Mouse (Mus musculus): ENCODE results near the gene Pth2. TPM values are rescaled to one million over a fixed set of nuclear protein-coding genes. Genes with fewer than 3 reads are reported as not detected.

Pth2 gene
- total and polyA plus RNA-seq, 3 experiments: not detected

DNA sequence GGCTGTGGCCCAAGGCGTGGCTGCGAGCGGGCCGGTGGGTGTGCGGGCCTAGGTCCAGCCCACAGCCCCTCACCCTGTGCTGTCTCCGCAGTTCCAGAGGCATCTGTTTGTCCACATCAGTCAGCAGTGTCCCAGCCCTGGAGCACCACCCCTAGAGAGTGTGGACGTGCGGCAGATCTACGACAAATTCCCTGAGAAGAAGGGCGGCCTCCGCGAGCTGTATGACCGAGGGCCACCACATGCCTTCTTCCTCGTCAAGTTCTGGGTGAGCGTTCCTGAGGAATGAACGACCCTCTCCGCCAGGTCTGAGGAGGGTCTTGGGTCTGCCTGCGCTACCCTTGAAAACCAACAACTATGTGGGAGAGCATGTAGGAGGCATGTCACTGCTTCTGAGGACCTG, 47.8 kb downstream of the Pth2 start:
- Histone ChIP-seq H3K4me1 (ENCODE audit: control insufficient read depth in 1 of 2, insufficient read depth in 2 of 2, low read length in 2 of 2) (no peaks in the 10 kb centered on the region; a peak in 2 of 4 replicates), H3K36me3 (ENCODE audit: control insufficient read depth in 1 of 2, insufficient read depth in 2 of 2, low read length in 2 of 2) (0 out of 4 replicates have a peak, but pooled peaks cover 0 to 2% of the 10 kb centered on the region in 2 experiments), H3K9ac (ENCODE audit: control insufficient read depth, low read depth, low read length, poor library complexity, severe bottlenecking) (no peak overlapping the region), H3K9me3 (replicated peaks; ENCODE audit: insufficient read depth, low read length) (no peaks in the 10 kb centered on the region), H3K27me3 (ENCODE audit: control insufficient read depth in 1 of 2, insufficient read depth in 2 of 2, low read length in 2 of 2) (peaks cover 4 to 5% of the 10 kb centered on the region in 2 experiments), H3K27ac (ENCODE audit: control insufficient read depth, low read depth, low read length) (no peak overlapping the region), H3K4me3 (ENCODE audit: control insufficient read depth in 1 of 2, insufficient read depth in 1 of 2, low read depth in 2 of 2, low read length in 2 of 2) (no peak overlapping the region), H3K79me2 (ENCODE audit: control insufficient read depth, insufficient read depth, low read length, poor library complexity) (no peaks in the 10 kb centered on the region)
- no peak for TF ChIP-seq E2F4 (IDR thresholded peaks at IDR 0.05; ENCODE audit: borderline replicate concordance, low read depth, low read length)
- TF ChIP-seq RCOR1 (IDR thresholded peaks at IDR 0.05; ENCODE audit: low read depth, low read length): no peak
- no peak for TF ChIP-seq SIN3A (IDR thresholded peaks at IDR 0.05; ENCODE audit: low read length)
- no peak for TF ChIP-seq POLR2AphosphoS5 (IDR thresholded peaks at IDR 0.05; ENCODE audit: borderline replicate concordance, low read depth, low read length)
- TF ChIP-seq MAFK (IDR thresholded peaks at IDR 0.05; ENCODE audit: borderline replicate concordance, low read depth, low read length): no peak
- TF ChIP-seq CHD2 (IDR thresholded peaks at IDR 0.05; ENCODE audit: low read length): no peak
- no peak for TF ChIP-seq USF2 (IDR thresholded peaks at IDR 0.05; ENCODE audit: borderline replicate concordance in 1 of 2, insufficient read depth in 1 of 2, low read depth in 1 of 2, low read length in 2 of 2)
- TF ChIP-seq MAX (IDR thresholded peaks at IDR 0.05; ENCODE audit: low read length): no peak
- TF ChIP-seq TAL1 (IDR thresholded peaks at IDR 0.05; ENCODE audit: low read length): no peak
- TF ChIP-seq GABPA (IDR thresholded peaks at IDR 0.05; ENCODE audit: low read depth, low read length): no peak
- TF ChIP-seq TBP (IDR thresholded peaks at IDR 0.05; ENCODE audit: low read depth, low read length): no peak
- TF ChIP-seq ETS1 (IDR thresholded peaks at IDR 0.05; ENCODE audit: low read depth, low read length): no peak
- TF ChIP-seq SMC3 (IDR thresholded peaks at IDR 0.05; ENCODE audit: low read depth, low read length): no peak
- no peak for DNase-seq (ENCODE audit: low read depth, low spot score)

DNA sequence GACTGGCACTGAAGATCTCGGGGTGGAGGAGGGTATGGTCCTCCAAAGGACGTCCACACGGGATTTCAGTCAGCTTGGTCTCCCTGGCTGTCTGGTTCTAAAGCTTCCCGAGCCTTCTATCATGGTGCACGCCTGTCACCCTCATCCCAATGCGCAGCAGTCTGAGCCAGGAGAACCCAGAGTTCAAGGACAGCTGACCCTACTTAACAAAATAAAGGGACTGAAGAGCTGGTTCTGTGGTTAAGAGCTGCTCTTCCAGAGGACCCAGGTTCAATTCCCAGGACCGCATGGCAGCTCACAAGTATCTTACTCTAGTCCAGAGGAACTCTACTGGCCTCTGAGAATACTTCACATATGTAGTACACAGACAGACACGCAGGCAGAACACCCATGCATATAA, 48.3 kb downstream of the Pth2 start:
- TF ChIP-seq SMC3 (IDR thresholded peaks at IDR 0.05; ENCODE audit: low read depth, low read length): no peak
- no peak for TF ChIP-seq MAX (IDR thresholded peaks at IDR 0.05; ENCODE audit: low read length)
- TF ChIP-seq NRF1 (IDR thresholded peaks at IDR 0.05; ENCODE audit: insufficient read depth, low read depth, low read length, poor library complexity, severe bottlenecking): no peak
- no peak for TF ChIP-seq ZMIZ1 (IDR thresholded peaks at IDR 0.05; ENCODE audit: low read depth, low read length)
- no peak for TF ChIP-seq CHD2 (IDR thresholded peaks at IDR 0.05; ENCODE audit: low read length)
- no peak for TF ChIP-seq BHLHE40 (IDR thresholded peaks at IDR 0.05; ENCODE audit: borderline replicate concordance, low read depth, low read length)
- TF ChIP-seq SIN3A (IDR thresholded peaks at IDR 0.05; ENCODE audit: low read length): no peak
- no peak for TF ChIP-seq CHD1 (IDR thresholded peaks at IDR 0.05; ENCODE audit: low read depth, low read length)
- TF ChIP-seq MAZ (IDR thresholded peaks at IDR 0.05; ENCODE audit: low read depth, low read length): no peak
- TF ChIP-seq NELFE (IDR thresholded peaks at IDR 0.05; ENCODE audit: low read depth, low read length): no peak
- no peak for TF ChIP-seq GATA1 (IDR thresholded peaks at IDR 0.05; ENCODE audit: low read depth, low read length)
- TF ChIP-seq KAT2A (conservative IDR thresholded peaks at IDR 0.05; ENCODE audit: low read depth, low read length): no peak
- no peak for TF ChIP-seq ZC3H11A (IDR thresholded peaks at IDR 0.05; ENCODE audit: low read depth, low read length)
- no peak for TF ChIP-seq UBTF (IDR thresholded peaks at IDR 0.05; ENCODE audit: borderline replicate concordance, insufficient read depth, low read depth, low read length)
- TF ChIP-seq POLR2A (IDR thresholded peaks at IDR 0.05; ENCODE audit: control insufficient read depth in 1 of 2, insufficient read depth in 1 of 2, low read depth in 1 of 2, low read length in 2 of 2, poor library complexity in 1 of 2): no peak
- no peak for TF ChIP-seq CTCF (IDR thresholded peaks at IDR 0.05 in 2 of 3, conservative IDR thresholded peaks at IDR 0.05 in 1 of 3; ENCODE audit: control insufficient read depth in 1 of 3, insufficient read depth in 1 of 3, low read depth in 2 of 3, low read length in 3 of 3, poor library complexity in 1 of 3, severe bottlenecking in 1 of 3)
- TF ChIP-seq EP300 (IDR thresholded peaks at IDR 0.05; ENCODE audit: low read depth in 1 of 2, low read length in 2 of 2): no peak
- no peak for TF ChIP-seq TBP (IDR thresholded peaks at IDR 0.05; ENCODE audit: low read depth, low read length)
- Histone ChIP-seq H3K36me3 (ENCODE audit: control insufficient read depth in 1 of 2, insufficient read depth in 2 of 2, low read length in 2 of 2) (0 out of 4 replicates have a peak, but pooled peaks cover 0 to 2% of the 10 kb centered on the region in 2 experiments), H3K27ac (ENCODE audit: control insufficient read depth, low read depth, low read length) (no peak overlapping the region), H3K27me3 (ENCODE audit: control insufficient read depth in 1 of 2, insufficient read depth in 2 of 2, low read length in 2 of 2) (peaks cover 4 to 5% of the 10 kb centered on the region in 2 experiments), H3K9ac (ENCODE audit: control insufficient read depth, low read depth, low read length, poor library complexity, severe bottlenecking) (no peak overlapping the region), H3K4me1 (ENCODE audit: control insufficient read depth in 1 of 2, insufficient read depth in 2 of 2, low read length in 2 of 2) (no peaks in the 10 kb centered on the region; a peak in 2 of 4 replicates), H3K4me3 (ENCODE audit: control insufficient read depth in 1 of 2, insufficient read depth in 1 of 2, low read depth in 2 of 2, low read length in 2 of 2) (no peak overlapping the region), H3K79me2 (ENCODE audit: control insufficient read depth, insufficient read depth, low read length, poor library complexity) (no peaks in the 10 kb centered on the region), H3K9me3 (replicated peaks; ENCODE audit: insufficient read depth, low read length) (no peaks in the 10 kb centered on the region)
- no peak for DNase-seq (ENCODE audit: low read depth, low spot score)

Data from MEL (cell line).